Mouse (Mus musculus) embryonic fibroblast, embryonic 13.5 days (primary cell): Measurements from ENCODE around the gene Ptpn7.

Experiments
- CTCF ChIP-seq: IDR thresholded peaks from 2 replicates; pipeline ENCODE4 v1.5.1; 2011; ENCODE audit warnings: mild to moderate bottlenecking, control low read depth, low read length, moderate library complexity, borderline replicate concordance; ENCODE audit not compliant: insufficient read depth
- POLR2A ChIP-seq: IDR thresholded peaks from 2 replicates; pipeline ENCODE4 v1.6.1; 2011; ENCODE audit warnings: low read depth, mild to moderate bottlenecking, control low read depth, low read length, moderate library complexity

GRCm38 (mm10) chr1:135136500-135136899 is 4.0 kb downstream of the Ptpn7 start:
- no peak for TF ChIP-seq POLR2A
- TF ChIP-seq CTCF = peak; percentile 75; the same call in 1 of the 2 replicates
